Mouse (Mus musculus) splenic B cell, adult 2 months (primary cell): Measurements from ENCODE around the gene Mrpl47.

Source experiments
- DNase-seq: peaks from one replicate; pipeline ENCODE4 v3.0.0-alpha.2; 2011; ENCODE audit warnings: low read depth, low spot score
- H3K27me3 ChIP-seq: 2 replicates; pipeline ENCODE4 v1.6.1; 2012; ENCODE audit warnings: mild to moderate bottlenecking, low read length, moderate library complexity, mixed read lengths; ENCODE audit not compliant: control insufficient read depth, poor library complexity, insufficient read depth, severe bottlenecking
- H3K36me3 ChIP-seq: 2 replicates; pipeline ENCODE4 v1.6.1; 2012; ENCODE audit warnings: mild to moderate bottlenecking, low read length, moderate library complexity, mixed read lengths; ENCODE audit not compliant: control insufficient read depth, poor library complexity, insufficient read depth, severe bottlenecking

Gene Mrpl47

DNA sequence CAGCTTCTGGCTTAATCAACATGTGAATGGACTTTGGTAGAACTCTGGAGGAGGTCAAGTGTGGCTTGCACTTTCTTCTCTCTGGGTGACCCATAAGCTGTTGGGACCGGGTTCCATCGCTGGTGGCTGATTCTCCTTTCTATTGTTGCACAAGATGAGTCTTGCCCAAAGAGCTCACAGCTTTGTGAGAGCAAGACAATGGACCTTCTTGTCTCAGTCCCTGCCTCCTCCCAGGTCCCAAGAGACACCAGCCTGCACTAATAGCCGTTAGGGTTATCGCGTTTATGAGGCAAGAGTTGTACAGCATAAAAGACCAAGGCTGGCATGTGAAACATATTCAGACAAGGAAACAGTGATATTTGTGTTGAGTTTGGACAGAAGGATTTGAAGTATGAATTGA, 43.2 kb downstream of the Mrpl47 start:
- no peak for DNase-seq
- H3K27me3 ChIP-seq, result no peaks in the 10 kb centered on the region
- H3K36me3 ChIP-seq, result no peaks in the 10 kb centered on the region

DNA sequence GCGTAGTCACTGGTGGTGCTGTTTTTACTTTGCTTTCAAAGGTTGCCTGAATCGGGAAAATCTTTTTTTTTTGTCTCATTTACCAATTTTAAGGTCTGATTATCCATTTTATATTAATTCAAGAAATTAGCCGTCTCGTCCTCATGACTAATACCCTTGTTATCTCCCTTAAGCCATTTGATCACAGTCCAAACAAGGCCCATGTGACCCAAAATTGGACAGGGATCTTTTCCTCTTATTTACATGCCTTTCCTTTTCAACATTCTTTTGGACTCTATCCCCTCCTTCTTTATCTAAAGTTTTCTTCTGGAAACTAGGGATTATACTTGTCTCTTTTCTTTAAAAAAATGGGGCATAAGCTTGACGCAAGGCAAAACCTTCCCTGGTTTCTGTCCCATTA, 45.6 kb downstream of the Mrpl47 start:
- no peak for DNase-seq
- H3K27me3 ChIP-seq, result no peaks in the 10 kb centered on the region

DNA sequence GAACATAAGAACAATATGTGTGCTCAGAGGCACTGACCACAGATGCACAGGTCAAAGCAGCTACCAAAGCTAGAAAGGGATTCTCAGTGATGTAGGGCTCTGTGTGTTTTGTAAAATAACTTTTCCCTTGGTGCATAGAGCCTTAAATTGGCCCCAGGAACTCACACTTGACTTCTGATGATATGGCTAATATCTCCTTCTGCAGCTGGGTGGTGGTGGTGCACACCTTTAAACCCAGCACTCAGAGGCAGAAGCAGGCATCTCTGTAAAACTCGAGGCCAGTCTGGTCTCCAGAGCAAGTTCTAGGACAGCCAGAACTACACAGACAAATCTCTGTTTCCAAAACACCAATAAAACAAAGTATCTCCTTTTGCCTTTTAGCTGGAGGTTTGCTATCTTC, 46.5 kb downstream of the Mrpl47 start:
- Histone ChIP-seq H3K36me3 (no peaks in the 10 kb centered on the region), H3K27me3 (no peaks in the 10 kb centered on the region)
- no peak for DNase-seq

More for the DNA sequence above, 45.6 kb downstream of the Mrpl47 start:
- H3K36me3 ChIP-seq, result no peaks in the 10 kb centered on the region

DNA sequence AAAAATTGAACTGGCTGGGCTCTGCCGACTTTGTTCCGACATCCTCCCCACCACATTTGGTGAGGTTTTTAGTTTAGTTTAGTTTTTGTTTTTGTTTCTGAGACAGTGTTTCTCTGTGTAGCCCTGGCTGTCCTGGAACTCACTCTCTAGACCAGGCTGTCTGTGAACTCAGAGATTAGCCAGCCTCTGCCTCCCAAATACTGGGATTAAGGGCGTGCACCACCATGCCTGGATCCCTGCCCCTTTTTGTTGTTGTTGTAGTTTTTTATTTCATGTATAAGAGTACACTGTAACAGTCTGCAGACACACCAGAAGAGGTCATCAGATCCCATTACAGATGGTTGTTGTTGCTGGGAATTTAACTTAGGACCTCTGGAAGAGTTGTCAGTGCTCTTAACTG, 47.4 kb downstream of the Mrpl47 start:
- DNase-seq, result no peak
- Histone ChIP-seq H3K27me3 (no peaks in the 10 kb centered on the region), H3K36me3 (no peaks in the 10 kb centered on the region)

DNA sequence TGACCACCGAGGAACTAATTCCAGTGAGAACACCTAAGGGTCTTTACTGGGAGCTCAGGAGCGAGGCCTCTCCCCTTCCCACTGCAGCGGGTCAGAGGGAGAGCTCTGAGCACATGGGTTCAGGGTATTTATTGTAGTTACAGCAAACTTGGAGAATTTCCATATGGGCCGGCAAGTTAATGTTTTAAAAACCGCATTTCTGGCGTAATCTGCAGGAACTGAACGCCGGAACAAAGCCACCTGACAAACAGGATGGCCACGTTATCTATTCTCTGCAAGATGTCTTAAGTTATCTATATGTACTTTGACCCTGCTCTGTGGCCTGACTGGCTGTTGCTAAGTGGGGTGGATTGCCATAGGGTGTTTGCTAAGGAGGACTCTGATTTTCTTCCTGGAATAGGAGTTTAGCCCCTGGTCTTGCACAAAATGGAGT, 47.8 kb downstream of the Mrpl47 start:
- DNase-seq, result no peak

DNA sequence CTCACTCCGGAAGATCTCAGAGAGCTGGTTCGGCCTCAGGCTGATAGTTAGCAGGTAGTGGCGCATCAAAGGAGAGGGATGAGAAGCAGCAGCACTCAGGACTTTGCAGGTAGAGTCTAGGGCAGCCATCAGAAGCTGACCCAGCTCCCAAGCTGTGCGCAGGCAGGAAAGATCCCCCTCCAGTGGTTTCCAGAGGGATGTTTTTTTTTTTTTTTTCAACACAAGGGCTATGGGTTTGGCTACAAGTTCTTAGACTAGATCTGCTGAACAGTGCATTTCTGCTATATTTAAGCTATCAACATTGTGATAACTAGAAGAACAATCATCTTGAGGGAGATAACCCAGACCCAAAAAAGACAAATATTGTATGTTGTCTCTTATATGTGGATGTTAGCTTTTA, 50.2 kb downstream of the Mrpl47 start:
- DNase-seq, result no peak
- no peaks in the 10 kb centered on the region for H3K36me3 ChIP-seq
- H3K27me3 ChIP-seq, result no peaks in the 10 kb centered on the region

More for the DNA sequence above, 47.8 kb downstream of the Mrpl47 start:
- Histone ChIP-seq H3K27me3 (no peaks in the 10 kb centered on the region), H3K36me3 (no peaks in the 10 kb centered on the region)

DNA sequence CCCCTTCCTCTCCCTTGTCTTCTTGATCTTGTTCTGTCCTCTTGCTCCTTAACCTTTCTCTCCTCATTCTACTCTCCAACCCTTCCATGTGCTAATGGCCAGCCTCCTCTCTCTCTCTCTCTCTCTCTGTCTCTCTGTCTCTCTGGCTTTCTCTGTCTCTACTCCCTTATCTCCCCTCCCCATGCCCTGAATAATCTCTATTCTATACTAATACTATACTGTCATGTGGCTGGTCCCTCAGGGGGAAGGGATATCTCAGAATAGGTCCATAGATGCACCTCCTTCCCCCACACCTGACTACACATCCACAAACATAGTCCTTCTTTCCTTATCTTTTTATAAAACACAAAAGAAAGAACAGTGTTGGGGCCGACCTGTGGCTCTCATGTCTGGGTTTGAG, 50.9 kb downstream of the Mrpl47 start:
- DNase-seq, result no peak
- no peaks in the 10 kb centered on the region for H3K36me3 ChIP-seq
- no peaks in the 10 kb centered on the region for H3K27me3 ChIP-seq

DNA sequence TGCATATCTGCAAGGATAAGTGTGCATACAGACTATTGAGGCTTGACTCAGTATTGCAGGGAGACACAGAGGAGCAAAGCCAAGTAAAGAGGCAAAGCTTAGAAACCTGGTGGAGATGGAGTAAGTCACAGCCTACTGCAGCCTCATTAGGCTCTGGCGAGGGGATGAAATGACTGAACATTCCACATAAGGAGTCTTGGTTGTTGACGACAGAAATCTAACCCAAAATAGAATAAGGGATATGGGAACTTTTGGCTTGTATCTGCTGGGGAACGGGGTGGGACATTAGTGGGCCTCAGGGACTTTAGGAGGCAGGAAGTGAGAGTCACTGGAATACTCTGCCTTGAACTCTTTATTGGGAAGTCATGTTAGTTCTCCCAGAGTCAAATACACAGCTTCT, 52.8 kb downstream of the Mrpl47 start:
- no peaks in the 10 kb centered on the region for H3K36me3 ChIP-seq
- H3K27me3 ChIP-seq, result no peaks in the 10 kb centered on the region
- no peak for DNase-seq

DNA sequence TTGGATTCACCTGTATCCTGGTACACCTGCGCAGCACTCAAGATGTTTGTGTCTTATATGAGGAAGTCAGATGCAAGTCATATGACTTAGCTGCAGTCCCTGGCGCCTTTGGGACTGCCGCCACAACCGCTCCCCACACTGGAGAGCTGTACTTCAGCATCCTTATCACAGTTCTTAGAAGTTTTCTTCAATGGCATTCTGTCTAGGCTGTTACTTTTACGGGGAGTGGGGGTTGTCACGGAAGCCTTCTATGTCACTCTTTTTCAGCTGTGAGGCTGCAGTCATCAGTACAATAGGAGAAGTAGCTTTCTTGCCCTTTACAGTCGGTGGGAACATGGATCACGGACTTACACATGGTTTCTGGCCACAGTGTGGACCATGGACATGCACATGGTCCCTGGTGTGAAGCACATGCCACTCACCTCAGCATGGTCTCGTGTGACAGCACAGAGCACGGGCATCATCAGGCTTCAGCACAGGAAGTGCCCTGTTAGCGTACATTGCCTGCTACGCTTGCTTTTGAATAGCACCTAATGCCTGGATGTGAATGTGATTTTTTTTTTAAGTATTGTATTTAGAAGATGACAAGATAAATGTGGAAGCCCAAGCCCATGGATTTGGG, 54.4 kb downstream of the Mrpl47 start:
- DNase-seq, result no peak
- Histone ChIP-seq H3K27me3 (no peaks in the 10 kb centered on the region), H3K36me3 (no peaks in the 10 kb centered on the region)

DNA sequence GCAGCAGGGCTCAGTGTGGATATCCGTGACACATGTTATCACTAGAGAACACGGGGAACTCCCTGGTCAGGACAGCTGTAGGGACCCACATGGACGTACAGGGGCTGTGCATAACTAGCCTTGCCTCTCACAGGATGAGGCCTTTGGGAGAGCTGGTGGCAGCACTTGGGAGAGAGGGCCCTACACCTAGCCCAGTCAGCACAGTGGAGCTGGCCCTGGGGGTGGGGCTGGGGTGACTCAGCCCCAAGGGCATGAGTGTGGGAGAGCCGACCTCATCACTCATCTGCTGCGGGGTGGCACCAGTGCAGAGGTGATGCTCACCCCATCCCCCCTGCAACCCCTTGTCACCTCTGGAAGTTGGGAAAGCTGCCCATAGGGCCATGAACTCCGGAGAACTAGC, 61.0 kb downstream of the Mrpl47 start:
- Histone ChIP-seq H3K36me3 (no peaks in the 10 kb centered on the region), H3K27me3 (no peaks in the 10 kb centered on the region)
- no peak for DNase-seq
